Mouse (Mus musculus) E14TG2a.4 (cell line): Measurements from ENCODE around the gene Gabarapl2.

Source experiments
- CTCF ChIP-seq: conservative IDR thresholded peaks from 2 replicates; pipeline ENCODE4 v1.5.1; 2014; ENCODE audit warnings: low read length
- NANOG ChIP-seq: IDR thresholded peaks from 2 replicates; pipeline ENCODE4 v1.6.1; 2014; ENCODE audit warnings: borderline replicate concordance, low read length, mixed read lengths
- POU5F1 ChIP-seq: IDR thresholded peaks from 2 replicates; pipeline ENCODE4 v1.6.1; 2014; ENCODE audit warnings: low read length, borderline replicate concordance

DNA sequence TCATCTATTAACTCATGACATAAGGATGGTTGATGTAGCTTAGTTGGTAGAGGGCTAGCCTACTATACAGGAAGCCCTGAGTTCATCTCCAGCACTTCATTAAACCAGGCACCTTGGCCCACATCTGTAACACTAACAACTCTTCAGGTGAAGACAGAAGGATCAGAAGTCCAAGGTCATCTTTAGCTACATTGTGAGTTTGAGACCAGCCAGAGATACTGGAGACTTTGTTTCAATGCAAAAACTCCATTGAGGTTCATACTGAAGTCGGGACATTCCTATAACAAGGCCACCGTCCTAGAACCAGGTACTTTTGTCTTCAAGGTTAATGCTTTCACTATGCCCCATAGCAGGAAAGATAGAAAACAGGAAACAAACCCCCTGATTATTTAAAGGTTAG is 6.3 kb upstream of the Gabarapl2 start:
- TF ChIP-seq CTCF (no peak), NANOG (no peak), POU5F1 (no peak)
